Mouse (Mus musculus): ENCODE measurements around the gene Hoxd13.
A peak's percentile ranks its signal among the peaks of the same experiment; 100 is the strongest.

Gene Hoxd13

GRCm38 (mm10) chr2:74663291-74663925, 4.7 kb upstream of the Hoxd13 start:
- DNase-seq: peak; percentile 64

- no peak for DNase-seq
Measured at GRCm38 (mm10) chr2:74666411-74666810, 1.7 kb upstream of the Hoxd13 start.

- DNase-seq: no peak
Measured at GRCm38 (mm10) chr2:74667191-74667841, 794 bp upstream of the Hoxd13 start.

- no peak for DNase-seq
Measured at GRCm38 (mm10) chr2:74668370-74669229, 490 bp downstream of the Hoxd13 start.

GRCm38 (mm10) chr2:74669230-74669578, 1.1 kb downstream of the Hoxd13 start:
- DNase-seq: no peak

GRCm38 (mm10) chr2:74669650-74670235, 1.6 kb downstream of the Hoxd13 start:
- no peak for DNase-seq

GRCm38 (mm10) chr2:74670632-74671188, 2.6 kb downstream of the Hoxd13 start:
- DNase-seq: no peak

- DNase-seq: no peak
Measured at GRCm38 (mm10) chr2:74671847-74672246, 3.7 kb downstream of the Hoxd13 start.

GRCm38 (mm10) chr2:74672481-74673362, 4.6 kb downstream of the Hoxd13 start:
- peak; percentile 59 for DNase-seq

- no peak for DNase-seq
Measured at GRCm38 (mm10) chr2:74673835-74674425, 5.8 kb downstream of the Hoxd13 start.

- DNase-seq: no peak
Measured at GRCm38 (mm10) chr2:74674881-74675665, 7.0 kb downstream of the Hoxd13 start, which contains the start of gene Hoxd12. Hoxd12 (plus strand) TSS chr2:74675013.

- DNase-seq: no peak
Measured at GRCm38 (mm10) chr2:74675666-74676282, 7.7 kb downstream of the Hoxd13 start.

GRCm38 (mm10) chr2:74676376-74677052, 8.4 kb downstream of the Hoxd13 start:
- DNase-seq: no peak

GRCm38 (mm10) chr2:74677106-74677505, 9.0 kb downstream of the Hoxd13 start:
- no peak for DNase-seq

- no peak for DNase-seq
Measured at GRCm38 (mm10) chr2:74678891-74679595, 10.9 kb downstream of the Hoxd13 start, which contains the start of gene Hoxd11. Hoxd11 (plus strand) TSS chr2:74679557.

GRCm38 (mm10) chr2:74679596-74679971, 11.5 kb downstream of the Hoxd13 start:
- DNase-seq: no peak

- DNase-seq: no peak
Measured at GRCm38 (mm10) chr2:74679980-74680379, 11.9 kb downstream of the Hoxd13 start.

GRCm38 (mm10) chr2:74680561-74681398, 12.7 kb downstream of the Hoxd13 start:
- DNase-seq: no peak

Measured in lung, postnatal 14 days (tissue).